Mouse (Mus musculus) fibroblast of lung, adult 2 months (primary cell): Measurements from ENCODE around the gene Taok3.
A peak's percentile ranks its signal among the peaks of the same experiment; 100 is the strongest.

Experiments
- DNase-seq: peaks from one replicate; pipeline ENCODE4 v3.0.0-alpha.2; 2011; ENCODE audit warnings: low read depth

Taok3 gene

GRCm38 (mm10) chr5:117303691-117304579 lies 184.0 kb downstream of the Taok3 start:
- DNase-seq: no peak

- peak; percentile 87 for DNase-seq
Measured at GRCm38 (mm10) chr5:117304947-117305346, 185.0 kb downstream of the Taok3 start.

- DNase-seq: no peak
Measured at GRCm38 (mm10) chr5:117305754-117306153, 185.8 kb downstream of the Taok3 start.

- no peak for DNase-seq
Measured at GRCm38 (mm10) chr5:117306826-117307225, 186.9 kb downstream of the Taok3 start.

GRCm38 (mm10) chr5:117307699-117308098 lies 187.8 kb downstream of the Taok3 start:
- no peak for DNase-seq

GRCm38 (mm10) chr5:117313420-117313819 lies 193.5 kb downstream of the Taok3 start:
- no peak for DNase-seq

- no peak for DNase-seq
Measured at GRCm38 (mm10) chr5:117313909-117314308, 194.0 kb downstream of the Taok3 start.

GRCm38 (mm10) chr5:117314587-117315428 lies 194.9 kb downstream of the Taok3 start:
- no peak for DNase-seq

- peak; percentile 19 for DNase-seq
Measured at GRCm38 (mm10) chr5:117318741-117319629, 199.1 kb downstream of the Taok3 start, which contains the start of gene Vsig10. Gene Vsig10 (plus strand): TSS chr5:117319083.

GRCm38 (mm10) chr5:117323751-117324150 lies 203.8 kb downstream of the Taok3 start:
- DNase-seq: no peak
